Mouse (Mus musculus): Measurements from ENCODE around the gene Acot1. TPM values are rescaled to one million over a fixed set of nuclear protein-coding genes. Genes with fewer than 3 reads are reported as not detected.
A peak's percentile ranks its signal among the peaks of the same experiment; 100 is the strongest.

The Acot1 gene
- polyA plus RNA-seq, 1 experiment from 2014 or later, result 46.6 TPM

- peaks cover 10% of the 10 kb centered on the region for H3K4me1 ChIP-seq
- no peak for DNase-seq (ENCODE audit: low spot score)
- H3K27ac ChIP-seq (replicated peaks), result no peak overlapping the region
- no peak overlapping the region for H3K4me3 ChIP-seq
- H3K9me3 ChIP-seq (replicated peaks), result peaks cover 13% of the 10 kb centered on the region
- no peaks in the 10 kb centered on the region for H3K36me3 ChIP-seq
- peaks cover 46% of the 10 kb centered on the region for H3K27me3 ChIP-seq (ENCODE audit: low read depth, poor library complexity, severe bottlenecking)
- WGBS, result 87% methylated on average over 7 of the region's 7 CpGs
Observed at GRCm38 (mm10) chr12:84052609-84053008, 43.3 kb downstream of the Acot1 start.

- H3K27me3 ChIP-seq (ENCODE audit: low read depth, poor library complexity, severe bottlenecking), result peaks cover 46% of the 10 kb centered on the region
- peak overlapping the region; percentile 59 for H3K4me3 ChIP-seq
- WGBS, result 11% methylated on average over 16 of the region's 16 CpGs
- H3K36me3 ChIP-seq, result no peaks in the 10 kb centered on the region
- H3K9me3 ChIP-seq (replicated peaks), result peaks cover 9% of the 10 kb centered on the region
- no peak for DNase-seq (ENCODE audit: low spot score)
- peaks cover 10% of the 10 kb centered on the region for H3K4me1 ChIP-seq
- peak overlapping the region; percentile 74; the same call in 1 of the 2 replicates for H3K27ac ChIP-seq (replicated peaks)
Observed at GRCm38 (mm10) chr12:84053173-84053572, 43.9 kb downstream of the Acot1 start.

- peaks cover 10% of the 10 kb centered on the region for H3K4me1 ChIP-seq
- peaks cover 46% of the 10 kb centered on the region for H3K27me3 ChIP-seq (ENCODE audit: low read depth, poor library complexity, severe bottlenecking)
- H3K27ac ChIP-seq (replicated peaks), result peak overlapping the region; percentile 74; the same call in 1 of the 2 replicates
- H3K9me3 ChIP-seq (replicated peaks), result peaks cover 2% of the 10 kb centered on the region; the same call in 1 of the 2 replicates
- no peaks in the 10 kb centered on the region for H3K36me3 ChIP-seq
- peak overlapping the region; percentile 59 for H3K4me3 ChIP-seq
- peak; percentile 41 for DNase-seq (ENCODE audit: low spot score)
- 3% methylated on average over 40 of the region's 46 CpGs for WGBS
Observed at GRCm38 (mm10) chr12:84053679-84054391, 44.5 kb downstream of the Acot1 start.

GRCm38 (mm10) chr12:84060946-84061345 is 51.7 kb downstream of the Acot1 start:
- Histone ChIP-seq H3K4me1 (no peaks in the 10 kb centered on the region), H3K9me3 (replicated peaks) (no peaks in the 10 kb centered on the region; the same call in 1 of the 2 replicates), H3K27ac (replicated peaks) (no peak overlapping the region), H3K4me3 (no peak overlapping the region), H3K36me3 (no peaks in the 10 kb centered on the region), H3K27me3 (ENCODE audit: low read depth, poor library complexity, severe bottlenecking) (peaks cover under 1% of the 10 kb centered on the region; the same call in 1 of the 2 replicates)
- no peak for DNase-seq (ENCODE audit: low spot score)
- WGBS, result 40% methylated on average over 2 of the region's 2 CpGs

GRCm38 (mm10) chr12:84062336-84062735 is 53.0 kb downstream of the Acot1 start:
- no peaks in the 10 kb centered on the region for H3K36me3 ChIP-seq
- peaks cover 10% of the 10 kb centered on the region for H3K27me3 ChIP-seq (ENCODE audit: low read depth, poor library complexity, severe bottlenecking)
- no peaks in the 10 kb centered on the region; the same call in 1 of the 2 replicates for H3K9me3 ChIP-seq (replicated peaks)
- H3K27ac ChIP-seq (replicated peaks), result no peak overlapping the region
- no peaks in the 10 kb centered on the region for H3K4me1 ChIP-seq
- H3K4me3 ChIP-seq, result no peak overlapping the region
- 93% methylated on average over 20 of the region's 20 CpGs for WGBS
- no peak for DNase-seq (ENCODE audit: low spot score)

- 70% methylated on average over 5 of the region's 5 CpGs for WGBS
- Histone ChIP-seq H3K27ac (replicated peaks) (no peak overlapping the region), H3K27me3 (ENCODE audit: low read depth, poor library complexity, severe bottlenecking) (peaks cover 18% of the 10 kb centered on the region), H3K4me3 (no peak overlapping the region), H3K4me1 (no peaks in the 10 kb centered on the region), H3K9me3 (replicated peaks) (no peaks in the 10 kb centered on the region; the same call in 1 of the 2 replicates), H3K36me3 (no peaks in the 10 kb centered on the region)
- DNase-seq (ENCODE audit: low spot score), result no peak
Observed at GRCm38 (mm10) chr12:84063228-84063627, 53.9 kb downstream of the Acot1 start.

GRCm38 (mm10) chr12:84063833-84064232 is 54.5 kb downstream of the Acot1 start:
- Histone ChIP-seq H3K27ac (replicated peaks) (no peak overlapping the region), H3K9me3 (replicated peaks) (no peaks in the 10 kb centered on the region; the same call in 1 of the 2 replicates), H3K36me3 (no peaks in the 10 kb centered on the region), H3K27me3 (ENCODE audit: low read depth, poor library complexity, severe bottlenecking) (peaks cover 25% of the 10 kb centered on the region), H3K4me3 (no peak overlapping the region), H3K4me1 (no peaks in the 10 kb centered on the region)
- 79% methylated on average over 2 of the region's 2 CpGs for WGBS
- DNase-seq (ENCODE audit: low spot score), result no peak

- 74% methylated on average over 8 of the region's 8 CpGs for WGBS
- Histone ChIP-seq H3K36me3 (no peaks in the 10 kb centered on the region), H3K27ac (replicated peaks) (no peak overlapping the region), H3K4me1 (peaks cover under 1% of the 10 kb centered on the region; the same call in 1 of the 2 replicates), H3K27me3 (ENCODE audit: low read depth, poor library complexity, severe bottlenecking) (peaks cover 32% of the 10 kb centered on the region), H3K4me3 (no peak overlapping the region), H3K9me3 (replicated peaks) (no peaks in the 10 kb centered on the region; the same call in 1 of the 2 replicates)
- no peak for DNase-seq (ENCODE audit: low spot score)
Observed at GRCm38 (mm10) chr12:84064621-84065020, 55.3 kb downstream of the Acot1 start.

- Histone ChIP-seq H3K27ac (replicated peaks) (no peak overlapping the region), H3K27me3 (ENCODE audit: low read depth, poor library complexity, severe bottlenecking) (peaks cover 50% of the 10 kb centered on the region), H3K9me3 (replicated peaks) (no peaks in the 10 kb centered on the region; the same call in 1 of the 2 replicates), H3K4me3 (no peak overlapping the region), H3K4me1 (peaks cover 4% of the 10 kb centered on the region), H3K36me3 (no peaks in the 10 kb centered on the region)
- WGBS, result 81% methylated on average over 4 of the region's 4 CpGs
- no peak for DNase-seq (ENCODE audit: low spot score)
Observed at GRCm38 (mm10) chr12:84067752-84068151, 58.5 kb downstream of the Acot1 start.

Other genes with a start within 250 kb of the Acot1 start
- gene Papln, start 245.9 kb upstream of the Acot1 start, polyA plus RNA-seq (2016; fragmentation: Nextera tagmentation; extraction: Ambion mirVana), result 0.09 and 0.10 TPM in 2 replicates
- gene Numb, start 87.6 kb upstream of the Acot1 start, polyA plus RNA-seq (2016; fragmentation: Nextera tagmentation; extraction: Ambion mirVana), result 34.3 and 37.4 TPM in 2 replicates
- 13.7 and 15.5 TPM in 2 replicates for gene Riox1, start 58.9 kb upstream of the Acot1 start, polyA plus RNA-seq (2016; fragmentation: Nextera tagmentation; extraction: Ambion mirVana)
- not detected in 2 replicates for gene Heatr4, start 24.6 kb upstream of the Acot1 start, polyA plus RNA-seq (2016; fragmentation: Nextera tagmentation; extraction: Ambion mirVana)
- gene Acot2, start 21.6 kb upstream of the Acot1 start, polyA plus RNA-seq (2016; fragmentation: Nextera tagmentation; extraction: Ambion mirVana), result 20.1 and 21.1 TPM in 2 replicates
- 0.06 and 0.21 TPM in 2 replicates for gene Acot4, start 28.9 kb downstream of the Acot1 start, polyA plus RNA-seq (2016; fragmentation: Nextera tagmentation; extraction: Ambion mirVana)
- gene Gm49366, start 29.4 kb downstream of the Acot1 start, polyA plus RNA-seq (2016; fragmentation: Nextera tagmentation; extraction: Ambion mirVana), result not detected in 2 replicates
- 0.16 and 0.31 TPM in 2 replicates for gene Acot3, start 42.7 kb downstream of the Acot1 start, polyA plus RNA-seq (2016; fragmentation: Nextera tagmentation; extraction: Ambion mirVana)
- not detected in 2 replicates for gene Acot5, start 59.8 kb downstream of the Acot1 start, polyA plus RNA-seq (2016; fragmentation: Nextera tagmentation; extraction: Ambion mirVana)
- 0.74 and 0.99 TPM in 2 replicates for gene Acot6, start 91.2 kb downstream of the Acot1 start, polyA plus RNA-seq (2016; fragmentation: Nextera tagmentation; extraction: Ambion mirVana)
- gene Dnal1, start 104.9 kb downstream of the Acot1 start, polyA plus RNA-seq (2016; fragmentation: Nextera tagmentation; extraction: Ambion mirVana), result 3.6 and 6.1 TPM in 2 replicates
- 2.1 and 3.3 TPM in 2 replicates for gene Pnma1, start 139.0 kb downstream of the Acot1 start, polyA plus RNA-seq (2016; fragmentation: Nextera tagmentation; extraction: Ambion mirVana)
- gene Elmsan1, start 209.4 kb downstream of the Acot1 start, polyA plus RNA-seq (2016; fragmentation: Nextera tagmentation; extraction: Ambion mirVana), result 5.9 and 6.3 TPM in 2 replicates

All from midbrain, embryonic 10.5 days (tissue).